Mouse (Mus musculus) MEL-GATA-1-ER (cell line): Measurements from ENCODE around the gene Adam11.
A peak's percentile ranks its signal among the peaks of the same experiment; 100 is the strongest.

Experiments
- DNase-seq: peaks from one replicate; pipeline ENCODE4 v3.0.0-alpha.2; 2012; ENCODE audit warnings: low read depth; ENCODE audit errors: extremely low read depth

The Adam11 gene

GRCm38 (mm10) chr11:102778165-102778564, 16.9 kb downstream of the Adam11 start:
- no peak for DNase-seq

GRCm38 (mm10) chr11:102778597-102778996, 17.4 kb downstream of the Adam11 start:
- no peak for DNase-seq

GRCm38 (mm10) chr11:102779081-102779638, 17.9 kb downstream of the Adam11 start:
- no peak for DNase-seq

GRCm38 (mm10) chr11:102779824-102780223, 18.6 kb downstream of the Adam11 start:
- no peak for DNase-seq

GRCm38 (mm10) chr11:102780271-102780985, 19.2 kb downstream of the Adam11 start:
- peak; percentile 36 for DNase-seq

- no peak for DNase-seq
These were observed 19.7 kb downstream of the Adam11 start for GRCm38 (mm10) chr11:102780986-102781351.

- DNase-seq: no peak
These were observed 20.3 kb downstream of the Adam11 start for GRCm38 (mm10) chr11:102781523-102781922.

- DNase-seq: no peak
These were observed 22.2 kb downstream of the Adam11 start for GRCm38 (mm10) chr11:102783443-102783842.

GRCm38 (mm10) chr11:102787688-102788177, 26.5 kb downstream of the Adam11 start:
- DNase-seq: no peak

- DNase-seq: no peak
These were observed 30.6 kb downstream of the Adam11 start for GRCm38 (mm10) chr11:102791682-102792445.

GRCm38 (mm10) chr11:102794157-102794556, 32.9 kb downstream of the Adam11 start:
- no peak for DNase-seq

GRCm38 (mm10) chr11:102803453-102803852, 42.2 kb downstream of the Adam11 start:
- DNase-seq: no peak

GRCm38 (mm10) chr11:102808246-102808645, 47.0 kb downstream of the Adam11 start:
- no peak for DNase-seq

- DNase-seq: no peak
These were observed 49.7 kb downstream of the Adam11 start for GRCm38 (mm10) chr11:102810721-102811485.

GRCm38 (mm10) chr11:102814881-102815280, 53.6 kb downstream of the Adam11 start:
- DNase-seq: no peak

GRCm38 (mm10) chr11:102818121-102819020, 57.1 kb downstream of the Adam11 start:
- DNase-seq: no peak

- DNase-seq: no peak
These were observed 58.0 kb downstream of the Adam11 start, which contains the start of gene Gjc1 for GRCm38 (mm10) chr11:102819021-102819782. Gjc1 (minus strand) TSS chr11:102819700.

- no peak for DNase-seq
These were observed 58.6 kb downstream of the Adam11 start for GRCm38 (mm10) chr11:102819783-102820385.

GRCm38 (mm10) chr11:102820432-102820831, 59.2 kb downstream of the Adam11 start:
- DNase-seq: no peak
